Mouse (Mus musculus) forebrain, embryonic 16.5 days (tissue): ENCODE measurements at regions not wholly inside any gene's neighbourhood (a gene's known extent, or its start where the extent isn't known, plus 50 kb on each side); places are given as distances from the start of the nearest gene placed in this dataset.
A peak's percentile ranks its signal among the peaks of the same experiment; 100 is the strongest.

Source experiments
- ATAC-seq: fragments of 200-750 bp; cut with Nextera tagmentation; 2 replicates; pipeline ENCODE4 v1.8.0; 2017; ENCODE audit warnings: mild to moderate bottlenecking, moderate library complexity
- H3K27ac ChIP-seq: fragments of 300-500 bp; sonication (generic); 2 replicates; pipeline ENCODE4 v1.5.1; 2014; ENCODE audit warnings: low read length, control low read depth
- H3K27me3 ChIP-seq: fragments of 300-500 bp; sonication (generic); replicated peaks from 2 replicates; pipeline ENCODE4 v1.6.1; 2014; ENCODE audit warnings: low read length; ENCODE audit not compliant: control insufficient read depth, insufficient read depth
- H3K36me3 ChIP-seq: fragments of 300-500 bp; sonication (generic); 2 replicates; pipeline ENCODE4 v1.6.1; 2014; ENCODE audit not compliant: control insufficient read depth, insufficient read depth
- H3K4me1 ChIP-seq: fragments of 300-500 bp; sonication (generic); replicated peaks from 2 replicates; pipeline ENCODE4 v1.6.1; 2014; ENCODE audit warnings: low read length; ENCODE audit not compliant: control insufficient read depth, insufficient read depth
- H3K4me2 ChIP-seq: fragments of 300-500 bp; sonication (generic); 2 replicates; pipeline ENCODE4 v1.6.1; 2014; ENCODE audit warnings: mild to moderate bottlenecking, low read length, control low read depth
- H3K4me3 ChIP-seq: fragments of 300-500 bp; sonication (generic); replicated peaks from 2 replicates; pipeline ENCODE4 v1.5.1; 2014; ENCODE audit warnings: mild to moderate bottlenecking, low read length, control low read depth
- H3K9ac ChIP-seq: fragments of 300-500 bp; sonication (generic); replicated peaks from 2 replicates; pipeline ENCODE4 v1.6.1; 2014; ENCODE audit warnings: low read depth, low read length, control low read depth
- H3K9me3 ChIP-seq: fragments of 300-500 bp; sonication (generic); 2 replicates; pipeline ENCODE4 v1.6.1; 2016; ENCODE audit warnings: low read length; ENCODE audit not compliant: control insufficient read depth
- WGBS: fragments of 180-500 bp; shearing (Covaris S2); extraction: QIAGEN DNeasy Blood & Tissue Kit; methylation state at CpG from one replicate; pipeline ENCODE4 v1.1.7; 2014; 5-methylcytosine and 5-hydroxymethylcytosine counted together

DNA sequence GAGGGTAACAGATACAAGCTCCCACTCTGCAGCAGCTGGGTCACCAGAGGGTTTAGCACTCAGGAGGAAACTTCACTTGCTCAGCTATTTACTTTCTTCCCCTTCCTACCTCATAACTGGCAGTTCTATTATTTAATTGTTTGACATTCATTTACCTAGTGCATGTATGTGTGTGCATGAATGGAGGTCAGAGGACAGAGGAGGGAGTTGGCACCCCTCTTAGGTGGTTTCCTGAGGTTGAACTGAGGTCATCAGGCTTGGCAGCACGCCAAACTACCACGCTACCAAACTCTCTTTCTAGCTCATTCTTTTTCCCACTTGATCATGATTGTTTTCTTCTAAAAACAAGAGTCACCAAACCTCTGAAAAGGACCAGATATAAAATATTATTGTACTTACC is 202.4 kb upstream of the Krr1 start:
- Histone ChIP-seq H3K9me3 (no peaks in the 10 kb centered on the region), H3K4me1 (no peaks in the 10 kb centered on the region), H3K4me2 (no peak overlapping the region), H3K36me3 (no peaks in the 10 kb centered on the region), H3K27ac (no peak overlapping the region), H3K27me3 (no peaks in the 10 kb centered on the region), H3K9ac (no peak overlapping the region), H3K4me3 (no peak overlapping the region)
- WGBS, result 71% methylated on average over 2 of the region's 2 CpGs
- no peak for ATAC-seq

GRCm38 (mm10) chr10:111771010-111771409 is 201.5 kb upstream of the Krr1 start:
- Histone ChIP-seq H3K27ac (no peak overlapping the region), H3K4me3 (no peak overlapping the region), H3K36me3 (no peaks in the 10 kb centered on the region), H3K9ac (no peak overlapping the region), H3K9me3 (no peaks in the 10 kb centered on the region), H3K4me2 (no peak overlapping the region), H3K27me3 (no peaks in the 10 kb centered on the region), H3K4me1 (no peaks in the 10 kb centered on the region)
- ATAC-seq, result no peak
- WGBS, result 86% methylated on average over 4 of the region's 4 CpGs

DNA sequence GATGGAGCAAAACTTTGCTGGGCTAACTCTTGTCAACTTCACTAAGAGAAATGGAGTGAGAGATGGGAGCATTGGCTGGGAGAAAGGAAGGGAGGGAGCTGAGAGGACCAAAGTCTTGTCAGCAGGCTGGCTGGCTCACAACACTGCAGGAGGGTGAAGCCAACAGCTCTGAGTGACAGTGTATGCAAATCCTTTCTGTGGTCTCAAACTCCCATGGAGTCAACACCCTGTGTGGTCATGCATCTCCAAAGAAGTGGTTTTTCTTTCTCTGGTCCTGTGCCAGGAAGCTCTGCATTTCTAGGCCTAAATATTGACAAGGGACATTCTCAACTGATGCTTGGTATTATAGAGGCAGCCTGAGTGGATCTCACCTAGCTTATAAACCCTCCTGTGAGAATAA is 194.9 kb upstream of the Krr1 start:
- Histone ChIP-seq H3K4me3 (no peak overlapping the region), H3K9me3 (no peaks in the 10 kb centered on the region), H3K27me3 (no peaks in the 10 kb centered on the region), H3K9ac (no peak overlapping the region), H3K4me2 (no peak overlapping the region), H3K36me3 (no peaks in the 10 kb centered on the region), H3K27ac (no peak overlapping the region), H3K4me1 (no peaks in the 10 kb centered on the region)
- no peak for ATAC-seq

GRCm38 (mm10) chr10:111778111-111778510 is 194.4 kb upstream of the Krr1 start:
- no peaks in the 10 kb centered on the region for H3K27me3 ChIP-seq
- H3K4me2 ChIP-seq, result no peak overlapping the region
- H3K9ac ChIP-seq, result no peak overlapping the region
- no peak overlapping the region for H3K4me3 ChIP-seq
- no peaks in the 10 kb centered on the region for H3K36me3 ChIP-seq
- no peaks in the 10 kb centered on the region for H3K9me3 ChIP-seq
- 92% methylated on average over 5 of the region's 5 CpGs for WGBS
- H3K4me1 ChIP-seq, result no peaks in the 10 kb centered on the region
- H3K27ac ChIP-seq, result no peak overlapping the region
- ATAC-seq, result no peak

DNA sequence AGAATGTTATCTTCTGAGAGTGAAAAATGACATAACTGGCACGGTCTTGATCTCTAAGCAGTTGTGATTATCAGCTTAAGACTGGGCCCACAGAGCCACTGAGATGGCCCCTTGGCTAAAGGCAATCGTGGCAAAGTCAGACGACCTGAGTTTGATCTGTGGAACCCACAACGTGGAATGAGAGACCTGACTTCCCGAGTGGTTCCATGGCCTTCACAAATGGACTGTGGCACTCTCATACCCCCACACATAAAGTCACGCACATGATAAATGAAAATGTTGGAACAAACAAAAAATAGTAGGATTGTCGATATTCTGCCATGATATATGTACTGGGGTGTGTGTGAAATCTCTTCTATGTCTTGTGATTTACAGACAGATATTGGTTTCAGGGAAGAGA is 192.5 kb upstream of the Krr1 start:
- Histone ChIP-seq H3K4me3 (no peak overlapping the region), H3K27me3 (no peaks in the 10 kb centered on the region), H3K27ac (no peak overlapping the region), H3K36me3 (no peaks in the 10 kb centered on the region), H3K4me2 (no peak overlapping the region), H3K9ac (no peak overlapping the region), H3K9me3 (no peaks in the 10 kb centered on the region), H3K4me1 (no peaks in the 10 kb centered on the region)
- ATAC-seq, result no peak
- WGBS, result 91% methylated on average over 7 of the region's 7 CpGs

DNA sequence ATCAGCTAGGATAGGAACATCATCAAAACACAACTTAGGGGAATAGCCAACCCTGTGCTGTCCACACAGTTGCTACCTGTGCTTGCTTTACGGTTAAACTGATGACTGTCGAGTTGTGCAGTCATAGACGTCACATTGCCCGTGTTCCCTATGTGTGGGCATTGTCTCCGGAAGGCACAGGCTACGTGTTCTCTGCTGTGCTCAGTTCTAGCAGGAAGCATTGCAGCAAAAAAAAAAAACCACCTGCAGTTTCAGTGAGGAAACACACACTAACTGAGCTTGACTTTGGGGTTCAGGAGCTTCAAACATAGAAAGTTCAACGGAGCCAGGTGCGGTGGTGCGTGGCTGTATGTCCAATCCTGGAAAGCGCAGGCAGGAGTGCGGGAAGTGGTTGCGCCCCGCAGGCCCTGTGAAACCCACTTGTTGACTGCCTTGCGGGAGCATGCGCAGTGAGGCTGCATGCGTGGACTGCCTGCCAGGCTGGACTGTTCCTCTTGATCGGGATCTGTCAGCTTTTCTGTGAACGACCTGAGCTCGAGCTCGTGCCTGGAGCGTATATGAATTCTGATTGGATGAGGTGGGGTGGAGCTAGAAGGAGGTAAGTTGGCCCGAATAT is 190.2 kb upstream of the Krr1 start:
- no peak overlapping the region for H3K9ac ChIP-seq
- no peaks in the 10 kb centered on the region for H3K36me3 ChIP-seq
- no peak overlapping the region for H3K4me3 ChIP-seq
- H3K9me3 ChIP-seq, result no peaks in the 10 kb centered on the region
- 90% methylated on average over 22 of the region's 22 CpGs for WGBS
- H3K27ac ChIP-seq, result no peak overlapping the region
- no peaks in the 10 kb centered on the region for H3K4me1 ChIP-seq
- ATAC-seq, result no peak
- no peaks in the 10 kb centered on the region for H3K27me3 ChIP-seq
- no peak overlapping the region for H3K4me2 ChIP-seq

DNA sequence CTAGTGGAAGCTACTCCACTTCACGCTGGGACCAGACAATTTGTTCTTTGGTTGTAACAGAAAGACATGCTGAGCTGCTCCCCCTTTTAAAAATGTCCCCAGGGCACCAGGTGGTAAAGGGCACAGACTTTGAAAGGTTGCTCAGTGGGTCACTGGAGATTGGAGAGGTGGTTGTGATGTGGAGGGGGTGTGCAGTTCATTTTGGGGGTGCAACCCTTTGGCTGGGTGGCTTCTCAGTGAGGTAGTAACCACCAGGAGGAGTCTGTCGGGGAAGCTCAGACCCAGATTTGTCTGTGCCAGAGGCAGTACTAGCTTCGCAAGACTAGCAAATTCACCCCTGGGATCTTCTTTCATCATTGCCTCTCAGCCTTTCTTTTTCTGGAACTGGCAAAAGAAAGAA is 189.0 kb upstream of the Krr1 start:
- 66% methylated on average over 3 of the region's 3 CpGs for WGBS
- no peak for ATAC-seq

GRCm38 (mm10) chr10:111784065-111784853 is 188.2 kb upstream of the Krr1 start:
- Histone ChIP-seq H3K36me3 (no peaks in the 10 kb centered on the region), H3K27me3 (no peaks in the 10 kb centered on the region), H3K4me1 (no peaks in the 10 kb centered on the region), H3K27ac (no peak overlapping the region), H3K9ac (no peak overlapping the region), H3K4me3 (no peak overlapping the region), H3K4me2 (no peak overlapping the region), H3K9me3 (no peaks in the 10 kb centered on the region)
- 70% methylated on average over 12 of the region's 12 CpGs for WGBS
- ATAC-seq, result peak; percentile 71

More for the DNA sequence above, 189.0 kb upstream of the Krr1 start:
- Histone ChIP-seq H3K9ac (no peak overlapping the region), H3K4me1 (no peaks in the 10 kb centered on the region), H3K27ac (no peak overlapping the region), H3K36me3 (no peaks in the 10 kb centered on the region), H3K4me2 (no peak overlapping the region), H3K4me3 (no peak overlapping the region), H3K9me3 (no peaks in the 10 kb centered on the region), H3K27me3 (no peaks in the 10 kb centered on the region)

- 79% methylated on average over 9 of the region's 9 CpGs for WGBS
- no peak overlapping the region for H3K4me2 ChIP-seq
- H3K4me1 ChIP-seq, result no peaks in the 10 kb centered on the region
- H3K36me3 ChIP-seq, result no peaks in the 10 kb centered on the region
- no peak for ATAC-seq
- H3K9me3 ChIP-seq, result no peaks in the 10 kb centered on the region
- H3K27ac ChIP-seq, result no peak overlapping the region
- no peak overlapping the region for H3K9ac ChIP-seq
- no peaks in the 10 kb centered on the region for H3K27me3 ChIP-seq
- no peak overlapping the region for H3K4me3 ChIP-seq
Measured at GRCm38 (mm10) chr10:111787175-111787574, 185.3 kb upstream of the Krr1 start.
